Mouse (Mus musculus): Measurements from ENCODE around the gene Mfng.

The Mfng gene

DNA sequence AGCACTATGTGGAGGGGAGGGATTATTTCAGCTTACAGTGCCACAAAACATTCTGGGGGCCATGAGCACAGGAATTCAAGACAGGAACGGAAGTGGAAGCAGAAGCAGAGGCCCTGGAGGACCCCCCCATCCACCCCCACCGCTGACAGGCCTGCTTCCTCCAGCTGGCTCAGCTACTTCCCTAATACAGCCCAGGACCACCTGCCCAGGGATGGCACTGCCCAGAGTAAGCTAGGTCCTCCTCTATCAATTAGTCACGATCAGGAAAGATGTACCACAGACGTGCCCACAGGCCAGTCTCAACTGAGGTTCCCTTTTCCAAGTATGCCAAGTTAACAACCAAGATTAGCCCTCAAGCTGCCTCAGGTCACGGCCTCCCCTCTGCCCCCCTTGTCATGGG is 19.1 kb downstream of the Mfng start:
- DNase-seq, result no peak

DNA sequence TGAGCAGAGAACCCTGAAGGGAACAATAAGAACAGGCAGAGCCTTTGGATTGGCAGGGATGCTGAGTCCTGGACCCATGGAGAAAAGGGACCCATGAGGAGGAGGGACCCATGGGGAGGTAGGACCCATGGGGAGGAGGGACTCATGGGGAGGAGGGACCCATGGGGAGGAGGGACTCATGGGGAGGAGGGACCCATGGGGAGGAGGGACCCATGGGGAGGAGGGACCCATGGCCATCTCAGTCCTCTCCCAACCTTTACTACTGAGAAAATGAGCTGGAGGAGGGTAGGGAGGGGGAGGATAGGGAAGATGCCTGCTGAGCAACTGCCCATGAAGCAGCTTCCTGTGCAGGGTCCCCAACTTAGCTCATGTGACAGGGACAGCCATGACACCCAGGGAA is 20.3 kb downstream of the Mfng start:
- no peak for DNase-seq

DNA sequence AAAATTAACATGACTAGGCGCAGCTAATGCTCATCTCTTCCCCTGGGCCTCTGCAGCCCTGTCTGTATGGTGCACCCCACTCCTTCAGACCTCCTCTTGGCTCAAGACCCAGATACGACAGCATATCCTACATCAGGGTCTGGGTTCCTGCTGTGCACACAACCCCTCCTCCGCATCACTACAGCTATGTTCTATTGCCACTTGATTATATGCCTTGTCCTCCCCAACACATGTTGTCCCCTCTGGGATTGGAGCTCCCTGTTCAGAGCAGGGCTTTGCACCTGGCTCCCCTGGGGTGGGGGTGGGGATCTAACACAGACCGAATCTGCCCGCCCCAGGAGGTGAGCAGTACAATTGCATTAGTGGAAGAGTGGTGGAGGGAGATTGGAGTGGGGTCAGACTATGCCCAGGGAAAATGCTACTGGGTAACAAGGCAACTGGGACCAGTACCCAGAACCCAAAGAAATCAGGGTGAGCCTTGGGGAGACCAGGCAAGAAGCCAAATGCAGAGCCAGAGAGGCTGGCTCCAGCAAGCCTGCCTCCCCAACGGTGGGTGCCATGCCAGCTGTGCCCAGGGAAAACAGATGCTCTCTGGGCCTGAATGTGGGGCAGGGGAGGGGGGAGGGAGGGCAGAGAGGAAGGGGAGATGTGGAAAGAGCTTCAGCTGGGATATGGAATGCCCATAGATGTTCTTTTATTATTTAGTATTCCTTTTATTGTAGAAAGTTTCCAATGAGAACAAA is 22.5 kb downstream of the Mfng start:
- DNase-seq, result no peak

DNA sequence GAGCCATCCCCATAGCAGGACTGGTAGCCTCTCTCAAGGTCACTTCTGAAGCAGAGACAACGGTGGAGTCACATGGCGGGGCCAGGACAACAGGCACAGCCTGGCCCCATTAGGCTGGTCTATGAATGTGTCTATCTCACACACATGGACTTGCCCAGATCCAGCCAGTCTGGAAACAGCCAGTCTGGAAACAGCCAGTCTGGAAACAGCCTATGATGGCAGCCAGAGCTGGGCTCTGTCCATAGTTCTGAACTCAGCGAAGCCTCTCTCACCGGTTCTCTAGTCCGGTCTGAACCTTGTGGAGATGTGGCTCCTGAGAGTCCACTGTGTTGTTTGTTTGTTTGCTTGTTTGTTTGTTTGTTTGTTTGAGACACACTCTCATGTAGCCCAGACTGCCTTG is 23.4 kb downstream of the Mfng start:
- DNase-seq, result no peak

DNA sequence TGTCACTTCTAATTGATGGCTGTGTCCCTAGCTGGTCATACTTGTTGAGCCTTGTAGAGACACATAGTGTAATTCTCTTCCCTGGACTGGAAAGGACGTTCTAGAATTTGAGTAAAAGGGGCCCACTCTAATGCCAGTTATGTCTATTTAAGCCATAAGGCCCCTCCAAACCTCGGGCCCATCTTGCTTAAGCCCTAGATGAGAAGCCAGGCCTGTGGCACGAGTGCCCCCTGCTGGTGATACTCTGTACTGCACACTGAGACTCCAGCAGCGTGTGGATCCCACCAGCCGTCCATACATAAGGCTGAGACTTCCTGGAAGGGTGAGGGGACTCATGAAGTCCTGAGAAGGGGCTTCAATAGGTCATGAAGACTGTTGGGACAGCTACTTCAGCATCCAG is 29.1 kb downstream of the Mfng start:
- peak; percentile 95 for DNase-seq

DNA sequence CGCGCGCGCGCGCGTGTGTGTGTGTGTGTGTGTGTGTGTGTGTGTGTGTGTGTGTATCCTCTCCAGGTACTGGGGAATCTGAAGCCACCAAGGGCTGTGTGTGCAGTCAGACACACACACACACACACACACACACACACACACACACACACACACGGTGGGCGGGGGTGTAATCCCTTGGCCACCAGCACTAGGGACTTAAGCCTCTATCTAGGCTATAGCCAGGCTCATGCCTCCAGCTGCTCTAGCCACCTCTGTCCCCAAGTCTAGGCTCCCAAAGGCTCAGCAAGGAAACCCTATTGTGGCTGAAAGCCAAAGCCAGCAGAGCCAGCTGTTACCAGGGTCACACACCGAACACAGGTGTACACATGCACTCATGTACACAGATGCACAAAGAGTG is 30.4 kb downstream of the Mfng start:
- DNase-seq, result no peak

DNA sequence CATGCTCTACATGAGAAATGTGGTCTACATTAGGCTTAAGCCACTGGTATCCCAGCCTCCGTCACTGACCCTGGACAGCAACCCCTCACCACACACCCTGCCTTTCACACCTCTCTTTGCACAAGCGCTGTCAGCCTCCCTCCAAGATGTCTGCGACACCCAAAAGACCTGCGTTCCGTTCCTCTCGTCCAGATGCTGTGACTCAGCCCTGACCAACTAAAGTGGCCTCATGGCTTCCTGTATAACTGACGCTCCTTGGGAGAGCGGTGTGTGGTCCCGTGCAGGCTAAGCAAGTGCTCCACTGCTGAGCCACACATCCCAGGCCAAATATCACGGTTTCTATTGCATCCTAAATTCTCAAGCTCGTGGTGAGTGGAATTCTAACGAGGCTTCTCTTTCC is 32.6 kb downstream of the Mfng start:
- no peak for DNase-seq

DNA sequence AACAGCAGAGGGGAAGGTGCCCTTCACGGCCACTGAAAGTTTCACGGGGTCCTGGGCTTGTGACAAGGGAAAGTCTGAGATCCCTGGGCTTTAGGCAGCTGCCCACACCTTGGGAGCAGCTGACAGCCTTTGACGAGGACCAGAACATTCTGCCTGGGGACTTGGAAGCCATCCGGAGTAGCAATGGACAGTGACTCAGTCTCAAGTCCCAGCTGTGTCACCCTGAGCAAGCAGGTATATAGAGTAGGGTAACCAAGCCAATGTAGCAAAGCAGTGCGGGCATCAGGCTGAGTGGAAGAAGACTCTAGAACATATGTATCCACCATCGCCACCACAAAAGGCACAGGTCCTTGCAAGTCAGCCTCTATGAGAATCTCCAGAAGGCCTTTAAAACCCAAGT is 36.1 kb downstream of the Mfng start:
- DNase-seq, result no peak

DNA sequence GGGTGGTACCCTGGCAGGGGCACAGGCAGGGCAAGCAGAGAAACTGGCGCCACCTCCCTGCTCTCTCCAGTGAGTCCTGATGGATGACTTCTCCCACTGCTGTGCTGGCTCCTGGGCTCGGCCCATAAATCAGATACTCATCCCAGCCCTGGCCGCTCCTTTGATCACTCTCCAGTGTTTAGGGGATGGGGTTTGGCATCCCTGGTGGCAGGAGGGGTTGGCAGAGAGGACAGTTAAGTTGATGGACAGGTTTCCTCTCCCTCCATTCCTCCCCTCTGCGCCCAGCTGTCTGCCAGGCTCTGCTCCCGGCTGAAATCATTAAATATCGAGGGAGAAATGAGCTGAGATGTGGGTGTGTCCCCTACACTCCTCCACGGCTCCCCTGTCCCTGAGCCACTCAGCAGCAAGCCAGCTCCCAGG is 36.6 kb downstream of the Mfng start:
- DNase-seq, result peak; percentile 87

DNA sequence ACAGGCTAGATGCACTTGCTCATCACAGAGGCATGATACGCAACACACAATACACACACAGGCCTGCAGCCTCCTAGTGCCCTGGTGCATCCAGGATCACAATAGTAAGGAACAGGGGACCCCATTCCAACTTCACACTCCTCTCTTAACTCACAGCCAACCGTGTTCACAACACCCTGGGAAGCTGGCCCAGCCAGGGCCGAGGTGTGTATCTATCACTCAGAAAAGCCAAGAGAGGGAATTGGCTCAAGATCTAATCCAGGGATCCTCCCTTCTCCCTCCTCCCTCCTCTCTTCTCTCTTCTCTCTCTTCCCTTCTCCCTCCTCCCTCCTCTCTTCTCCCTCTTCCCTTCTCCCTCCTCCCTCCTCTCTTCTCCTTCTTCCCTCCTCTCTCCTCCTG is 37.1 kb downstream of the Mfng start:
- DNase-seq, result no peak

DNA sequence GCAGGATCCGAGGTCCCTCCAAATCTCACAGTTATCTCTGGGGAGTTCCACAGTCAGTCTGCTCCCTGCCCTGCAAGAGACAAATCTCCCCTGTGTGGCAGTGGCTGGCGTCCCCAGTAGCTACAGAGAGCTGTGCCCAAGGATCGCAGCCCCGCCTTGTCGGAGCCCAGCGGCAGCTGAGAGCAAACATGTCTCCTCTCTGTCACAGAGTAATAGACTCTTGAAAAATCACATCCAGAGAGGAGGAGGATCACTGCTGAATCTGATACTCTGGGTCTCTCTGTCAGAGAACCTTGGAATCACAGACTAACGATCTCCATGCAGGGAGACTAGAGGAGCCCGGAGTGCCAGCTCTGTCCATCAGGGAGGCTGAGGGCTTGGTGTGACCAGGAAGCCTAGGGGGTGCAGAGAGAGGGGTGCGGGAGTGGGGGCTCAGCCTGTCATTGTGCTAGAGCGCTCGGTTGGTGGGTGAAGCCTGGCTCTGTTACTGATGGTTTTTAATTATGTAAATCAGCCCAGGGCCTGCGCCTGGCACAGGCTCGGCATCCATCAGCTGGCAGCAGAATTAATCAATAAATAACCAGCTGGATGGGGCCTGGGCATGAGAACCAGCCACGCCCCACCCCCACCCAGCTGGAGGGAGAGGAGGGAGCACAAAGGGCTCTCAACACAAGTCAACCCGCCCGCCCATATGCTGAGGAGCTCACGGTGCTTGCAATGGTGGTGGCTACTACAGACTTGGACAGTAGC is 37.7 kb downstream of the Mfng start:
- DNase-seq, result no peak

DNA sequence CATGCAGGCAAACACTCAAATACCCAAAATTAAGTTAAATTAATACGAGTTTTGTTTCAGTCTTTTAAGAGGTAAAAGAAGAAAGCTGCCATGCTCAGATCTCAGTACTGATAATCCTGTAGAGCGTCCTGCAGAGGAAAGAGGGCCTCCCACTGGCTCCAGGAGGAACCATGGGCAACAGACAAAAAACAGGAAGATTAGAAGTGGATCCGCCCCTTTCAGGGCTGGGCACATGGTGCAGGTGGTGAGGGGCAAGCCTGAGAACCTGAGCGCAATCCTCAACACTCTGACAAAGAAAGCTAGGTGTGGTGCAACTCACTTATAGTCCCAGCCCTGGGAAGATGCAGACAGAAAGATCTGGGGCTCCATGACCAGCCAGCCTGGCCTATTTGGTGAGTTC is 41.4 kb downstream of the Mfng start:
- DNase-seq, result no peak

DNA sequence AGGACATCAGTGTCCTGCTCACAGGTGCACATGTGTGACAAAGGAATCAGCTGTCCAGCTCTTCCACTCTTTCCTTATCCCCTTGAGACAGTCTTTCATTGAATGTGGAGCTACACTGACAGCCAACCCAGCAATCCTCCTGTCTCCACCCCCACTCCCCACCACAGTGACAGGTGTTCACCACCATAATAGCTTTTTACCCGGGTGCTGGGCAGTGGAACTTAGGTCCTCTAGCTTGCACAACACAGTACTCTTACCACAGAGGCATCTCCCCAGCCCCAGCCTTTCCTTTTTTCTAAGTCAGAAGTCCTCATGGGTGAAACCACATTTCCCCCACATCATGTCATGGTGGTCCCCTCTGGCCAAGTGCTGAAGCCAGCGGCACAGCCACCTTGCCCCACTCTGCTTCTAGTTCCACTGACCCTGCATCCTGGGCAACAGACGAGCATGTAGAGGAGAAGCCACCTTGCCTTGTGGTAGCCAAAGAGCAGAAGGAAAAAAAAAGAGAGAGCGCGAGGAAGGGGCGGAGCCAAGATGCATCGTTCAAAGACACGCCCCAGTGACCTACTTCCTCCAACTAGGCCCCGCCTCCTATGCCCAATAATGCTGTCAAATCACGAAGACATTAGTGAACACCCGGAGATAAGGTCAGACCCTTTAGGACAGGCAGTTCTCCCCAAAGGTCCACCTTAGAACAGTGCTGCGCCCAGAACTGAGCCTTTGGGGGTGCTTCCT is 42.8 kb downstream of the Mfng start:
- DNase-seq, result no peak

DNA sequence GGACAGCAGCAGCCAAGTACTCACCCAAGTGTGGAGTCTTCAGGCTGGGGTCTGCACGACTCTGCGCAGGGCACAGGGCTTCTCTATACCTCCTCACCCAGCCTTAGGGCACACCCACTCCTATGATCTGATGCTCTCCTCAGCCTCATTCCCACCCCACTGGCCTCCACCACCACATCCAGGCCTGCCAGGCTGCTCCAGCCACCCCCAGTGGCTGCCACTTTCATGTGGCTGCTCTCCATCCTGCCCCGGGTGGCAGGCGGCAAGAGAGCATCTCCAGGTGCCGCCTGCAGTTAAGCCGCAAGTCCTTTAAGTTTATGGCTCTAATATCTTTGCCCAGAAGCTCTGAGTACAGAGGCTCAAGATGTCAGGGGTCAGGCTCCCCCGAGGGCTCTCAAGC is 46.6 kb downstream of the Mfng start:
- no peak for DNase-seq

DNA sequence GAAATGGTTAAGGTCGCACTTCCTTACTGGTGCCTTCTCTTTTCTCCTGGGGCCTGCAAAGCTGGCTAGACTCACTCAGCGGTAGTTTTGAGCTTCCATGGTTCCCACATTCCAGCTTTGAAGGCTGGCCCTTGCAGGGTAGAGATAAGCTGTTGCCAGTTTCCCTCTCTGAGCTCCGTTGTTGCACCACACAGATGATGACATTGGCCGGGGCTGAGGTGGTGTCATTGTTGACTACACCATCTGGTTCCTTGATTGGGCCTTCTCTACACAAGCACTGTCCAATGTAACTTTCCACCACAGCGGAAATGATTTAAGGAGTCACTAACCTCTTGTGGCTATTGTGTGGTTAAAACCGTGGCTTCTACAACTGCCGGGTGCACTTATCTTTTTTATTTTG is 52.7 kb downstream of the Mfng start:
- DNase-seq, result peak; percentile 98

DNA sequence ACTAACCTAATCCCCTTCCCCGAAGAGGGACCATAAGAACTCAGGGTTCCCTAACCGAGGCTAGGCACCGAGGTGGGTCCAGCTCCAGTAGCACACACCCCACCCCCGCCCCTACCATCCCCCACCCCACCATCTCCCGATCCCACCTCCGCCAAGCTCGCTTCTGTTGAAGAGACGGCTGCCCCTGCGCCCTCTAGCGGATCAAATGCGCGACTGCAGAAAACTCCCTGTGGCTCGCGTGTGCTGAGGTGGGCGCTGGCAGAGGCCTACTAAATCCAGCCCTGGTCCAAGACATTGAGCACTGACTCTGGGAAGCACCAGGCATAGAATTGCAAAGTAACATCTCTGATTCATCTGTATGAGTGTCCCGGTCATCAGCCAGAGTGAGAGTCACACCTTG is 53.2 kb downstream of the Mfng start:
- DNase-seq, result peak; percentile 93

DNA sequence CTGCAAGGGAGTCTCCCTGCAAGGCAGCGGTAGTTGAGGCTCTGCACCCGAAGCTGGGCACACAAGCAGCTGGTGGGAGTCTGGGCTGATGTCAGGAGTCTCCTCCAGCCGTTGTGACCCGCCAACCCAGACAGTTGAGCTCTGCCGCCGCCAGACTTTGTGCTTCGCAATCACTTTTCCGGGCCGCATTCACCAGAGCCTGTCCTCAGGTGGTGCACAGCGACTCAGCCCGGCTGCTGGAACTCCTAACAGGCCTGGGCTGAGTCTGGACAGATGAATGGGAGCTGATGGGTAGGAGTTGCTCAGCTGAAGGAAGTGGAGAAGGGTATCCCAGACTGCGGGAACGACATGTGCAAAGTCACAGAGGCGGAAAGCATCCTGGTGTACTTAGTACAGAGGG is 53.9 kb downstream of the Mfng start:
- DNase-seq, result no peak

DNA sequence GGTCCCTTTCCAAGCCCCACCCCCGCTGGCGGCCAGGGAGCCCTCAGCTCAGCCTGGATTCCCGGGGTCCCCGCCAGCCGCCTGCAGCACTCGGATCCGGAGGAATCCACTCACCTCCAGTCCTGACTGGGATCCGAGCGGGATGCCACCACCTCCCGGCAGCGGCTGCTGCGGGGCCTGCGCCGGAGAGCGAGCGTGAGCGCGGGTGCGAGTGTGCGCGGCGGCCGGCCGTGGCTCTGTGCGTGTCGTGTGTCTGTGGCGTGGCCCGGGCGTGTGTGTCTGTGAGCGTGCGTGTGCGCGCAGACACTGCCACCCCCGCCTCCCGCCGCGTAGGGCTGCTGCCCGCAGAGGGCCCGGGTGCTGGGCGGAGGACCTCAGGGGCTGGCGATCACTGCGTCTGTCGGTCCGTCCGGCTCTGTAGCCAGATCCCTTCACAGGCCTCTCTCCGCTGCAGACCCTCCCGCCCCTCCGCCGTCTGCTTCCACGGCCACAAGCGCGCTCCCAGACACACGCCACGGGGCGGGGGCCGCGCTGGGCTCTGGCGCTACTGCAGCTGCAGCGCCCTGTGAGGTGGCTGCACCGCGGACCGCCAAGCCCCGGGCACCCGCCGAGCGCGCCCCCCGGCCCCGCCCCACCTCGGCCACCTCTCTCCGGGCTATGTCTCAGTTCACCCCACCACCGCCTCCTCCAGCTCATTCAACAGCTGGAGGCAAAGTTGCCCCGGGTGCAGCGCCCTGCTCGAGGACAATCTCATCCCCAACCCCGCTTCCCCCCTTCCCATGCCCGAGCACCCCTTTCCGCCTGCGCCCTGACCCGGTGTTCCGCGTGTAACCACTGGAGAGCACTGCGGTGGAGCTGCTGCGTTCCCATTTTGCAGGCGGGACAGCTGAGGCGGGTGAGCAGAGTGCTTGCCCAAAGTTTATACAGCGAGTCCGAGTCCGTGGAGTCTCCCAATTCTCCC is 54.7 kb downstream of the Mfng start, which contains the start of gene Elfn2:
Gene Elfn2 (minus strand): TSS at position 482 of the 961 bp plus-strand sequence.
- DNase-seq, result no peak

DNA sequence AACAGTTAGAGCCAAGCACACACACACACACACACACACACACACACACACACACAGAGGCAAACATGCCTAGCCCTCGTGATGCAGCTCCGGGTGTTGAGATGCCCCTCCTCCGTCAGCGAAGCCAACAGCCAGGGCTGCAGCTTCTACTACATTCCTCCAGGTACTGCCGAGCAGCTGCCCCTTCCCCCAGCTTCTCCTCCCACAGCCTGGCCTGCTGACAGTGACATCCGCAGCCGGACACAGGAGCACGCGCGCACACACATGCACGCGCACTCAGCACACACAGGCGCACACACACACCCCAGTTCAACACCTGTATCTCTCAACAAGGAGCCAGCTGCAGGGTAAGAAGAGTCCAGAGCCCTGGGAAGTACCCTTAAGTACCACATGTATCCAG is 56.3 kb downstream of the Mfng start:
- DNase-seq, result no peak

DNA sequence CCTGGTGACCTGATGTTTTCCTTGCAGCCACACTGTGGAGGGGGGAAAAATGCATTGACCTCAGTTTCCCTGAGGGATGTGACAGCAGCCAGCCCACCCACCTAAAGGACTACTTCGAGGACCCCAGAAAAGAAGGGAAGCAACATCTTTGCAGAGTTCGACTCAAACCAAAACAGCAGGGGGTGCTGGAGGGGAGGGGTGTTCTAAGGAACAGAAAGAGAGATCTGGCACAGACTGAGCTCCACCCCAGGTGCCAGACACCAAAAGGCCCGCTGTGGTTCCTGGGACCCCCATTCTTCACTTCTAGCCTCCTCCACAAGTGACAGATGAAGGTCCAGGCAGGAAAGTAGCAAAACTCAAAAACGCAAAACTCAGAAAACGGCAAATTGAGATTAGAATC is 57.4 kb downstream of the Mfng start:
- DNase-seq, result no peak

DNA sequence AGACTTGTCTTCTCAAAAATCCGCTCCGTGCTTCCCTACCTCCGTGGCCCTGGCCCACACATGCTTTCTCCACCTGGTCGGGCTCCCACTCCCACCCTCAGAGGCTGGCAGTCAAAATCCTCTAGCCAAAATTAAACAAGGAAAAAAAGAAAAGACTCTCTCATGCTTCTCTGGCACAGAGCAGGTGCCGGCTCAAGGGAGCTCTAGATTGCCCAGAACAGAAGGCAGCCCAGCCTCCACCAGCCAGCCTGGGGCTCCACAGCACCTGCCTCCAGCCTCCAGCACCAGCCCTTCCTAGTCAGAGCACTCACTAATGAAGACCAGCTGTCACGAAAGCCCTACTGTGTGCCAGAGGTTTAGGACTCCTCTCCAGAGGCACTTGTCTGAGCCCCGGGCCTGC is 59.5 kb downstream of the Mfng start:
- no peak for DNase-seq

DNA sequence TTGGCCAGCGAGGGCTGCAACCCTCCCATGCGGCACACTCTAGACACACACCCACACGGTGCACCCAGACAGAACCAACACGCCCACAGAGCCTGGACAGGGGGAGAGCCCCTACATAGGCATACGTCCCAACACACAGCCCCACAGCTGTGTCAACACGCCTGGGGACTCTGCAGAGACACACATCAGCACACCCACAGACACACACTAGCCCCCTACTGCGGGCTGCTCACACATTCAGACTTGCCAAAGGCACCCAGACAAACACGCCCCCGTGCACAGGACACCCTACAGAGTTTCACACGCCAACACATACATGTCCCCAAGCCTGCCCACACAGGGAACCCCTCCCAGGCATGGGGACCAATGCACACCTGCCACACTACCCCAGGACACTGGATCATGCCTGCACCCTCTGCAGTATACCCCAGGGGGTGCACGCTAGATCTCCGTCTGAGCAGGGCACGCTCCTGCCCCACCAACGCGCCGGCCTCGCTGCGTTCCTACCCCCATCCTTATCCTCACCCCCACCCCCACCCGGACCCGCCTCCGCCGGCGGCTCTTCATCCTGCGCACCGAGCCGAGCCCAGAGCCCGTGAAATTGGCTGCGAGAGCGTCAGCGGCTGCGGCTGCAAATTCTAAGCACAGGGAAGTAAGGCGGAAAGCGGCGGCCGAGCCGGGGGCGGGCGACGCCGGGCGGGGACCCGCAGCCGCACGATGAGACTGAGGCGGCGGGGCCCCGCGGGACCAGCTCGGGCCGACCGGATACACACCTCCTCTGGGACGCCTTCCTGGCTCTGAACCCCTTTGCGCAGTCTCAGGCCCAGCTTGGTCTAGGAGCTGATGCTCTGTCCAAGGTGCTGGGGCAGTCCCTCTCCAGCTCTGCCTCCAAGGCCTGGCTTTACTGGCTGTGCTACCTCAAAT is 60.7 kb downstream of the Mfng start:
- no peak for DNase-seq
